Mouse (Mus musculus) olfactory bulb, adult 2 months (tissue): ENCODE data around the gene Gm1113.

ENCODE experiments used
- CTCF ChIP-seq: fragments of 200-500 bp; IDR thresholded peaks from 2 replicates; pipeline ENCODE4 v1.5.1; 2012; ENCODE audit warnings: low read depth, mild to moderate bottlenecking, low read length, moderate library complexity; ENCODE audit not compliant: insufficient read depth
- POLR2A ChIP-seq: fragments of 200-500 bp; IDR thresholded peaks from 2 replicates; pipeline ENCODE4 v1.6.1; 2012; ENCODE audit warnings: mild to moderate bottlenecking, low read depth, low read length, moderate library complexity; ENCODE audit not compliant: insufficient read depth

- TF ChIP-seq POLR2A (no peak), CTCF (no peak)
Measured at GRCm38 (mm10) chr9:35479456-35479855, 38.6 kb downstream of the Gm1113 start.
